Mouse (Mus musculus) kidney, adult 2 months (tissue): Measurements from ENCODE around the gene Ptpn3.
A peak's percentile ranks its signal among the peaks of the same experiment; 100 is the strongest.

Experiments used
- CTCF ChIP-seq: fragments of 200-500 bp; conservative IDR thresholded peaks from 2 replicates; pipeline ENCODE4 v1.5.1; 2011; ENCODE audit warnings: low read depth, mild to moderate bottlenecking, control low read depth, low read length, moderate library complexity, mixed read lengths; ENCODE audit not compliant: insufficient read depth, insufficient read length
- POLR2A ChIP-seq: fragments of 200-500 bp; IDR thresholded peaks from one replicate; pipeline ENCODE4 v1.6.1; 2011; ENCODE audit warnings: low read depth, low read length, control low read depth

- no peak for TF ChIP-seq POLR2A
- TF ChIP-seq CTCF = peak; percentile 45
Observed at GRCm38 (mm10) chr4:57263061-57263685, 38.5 kb downstream of the Ptpn3 start.
